Mouse (Mus musculus) urinary bladder, adult 2 months (tissue): Measurements from ENCODE around the gene Mettl13. TPM values are rescaled to one million over a fixed set of nuclear protein-coding genes. Genes with fewer than 3 reads are reported as not detected.

ENCODE experiments used
- DNase-seq: peaks from one replicate; pipeline ENCODE4 v3.0.0; 2022; ENCODE audit warnings: low spot score
- polyA plus RNA-seq: library from polyadenylated mRNA; depleted of rRNA; stranded (reverse); fragments of >200 nt; gene quantifications from 2 replicates; pipeline ENCODE4 v1.2.3, GENCODE M21; 2012; rRNA removed

Mettl13 gene
- polyA plus RNA-seq, result 7.7 and 8.1 TPM in 2 replicates

GRCm38 (mm10) chr1:162548016-162548916, at the start of gene Mettl13:
Gene Mettl13, minus strand, starts transcription at chr1:162548551.
- DNase-seq, result peak; percentile 66

GRCm38 (mm10) chr1:162597379-162598102, 49.2 kb upstream of the Mettl13 start:
- no peak for DNase-seq

- DNase-seq, result no peak
Measured at GRCm38 (mm10) chr1:162590415-162590997, 42.2 kb upstream of the Mettl13 start.

GRCm38 (mm10) chr1:162589443-162589842, 41.1 kb upstream of the Mettl13 start:
- no peak for DNase-seq

- DNase-seq, result no peak
Measured at GRCm38 (mm10) chr1:162588606-162589005, 40.3 kb upstream of the Mettl13 start.

- no peak for DNase-seq
Measured at GRCm38 (mm10) chr1:162586282-162586681, 37.9 kb upstream of the Mettl13 start.

- DNase-seq, result no peak
Measured at GRCm38 (mm10) chr1:162582884-162583283, 34.5 kb upstream of the Mettl13 start.

DNA sequence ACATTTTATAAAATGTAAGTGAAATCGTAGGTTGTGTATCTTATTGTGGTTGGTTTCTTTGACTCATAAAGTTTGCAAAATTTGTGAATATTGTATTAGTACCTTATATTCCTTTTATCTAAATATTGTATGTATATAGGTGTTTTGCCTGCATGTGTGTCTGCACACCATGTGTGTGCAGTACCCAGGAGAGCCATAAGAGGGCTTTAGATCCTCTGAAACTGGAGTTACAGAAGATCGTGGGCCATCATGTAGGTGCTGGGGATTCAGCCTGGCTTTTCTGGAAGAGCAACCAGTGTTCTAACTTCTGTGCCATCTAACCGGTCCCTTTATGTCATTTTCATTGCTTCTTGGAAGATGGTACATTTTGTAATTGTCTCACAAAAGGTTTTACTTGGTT, 26.7 kb upstream of the Mettl13 start:
- no peak for DNase-seq

GRCm38 (mm10) chr1:162570931-162571601, 22.7 kb upstream of the Mettl13 start:
- no peak for DNase-seq

GRCm38 (mm10) chr1:162570260-162570748, 22.0 kb upstream of the Mettl13 start, which contains the start of gene Vamp4:
Gene Vamp4, plus strand, starts transcription at chr1:162570515.
- peak; percentile 90 for DNase-seq

DNA sequence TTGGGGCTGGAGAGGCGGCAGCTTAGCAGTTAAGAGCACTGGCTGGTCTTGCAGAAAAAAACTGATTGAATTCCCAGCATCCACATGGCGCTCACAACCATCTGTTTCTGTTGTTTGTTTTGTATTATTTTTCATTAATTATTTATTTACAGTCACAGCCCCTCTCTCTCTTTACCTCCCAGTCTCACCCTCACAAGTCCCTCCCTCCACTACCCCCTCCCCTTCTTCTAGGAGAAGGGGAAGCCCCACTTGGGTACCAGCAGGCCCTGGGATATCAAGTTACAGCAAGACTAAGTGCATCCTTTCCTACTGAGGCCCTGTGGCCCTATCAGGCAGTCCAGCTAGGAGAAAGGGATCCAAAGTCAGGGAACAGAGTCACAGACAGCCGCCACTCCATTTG, 19.0 kb upstream of the Mettl13 start:
- DNase-seq, result no peak

GRCm38 (mm10) chr1:162564992-162565391, 16.6 kb upstream of the Mettl13 start:
- no peak for DNase-seq

DNA sequence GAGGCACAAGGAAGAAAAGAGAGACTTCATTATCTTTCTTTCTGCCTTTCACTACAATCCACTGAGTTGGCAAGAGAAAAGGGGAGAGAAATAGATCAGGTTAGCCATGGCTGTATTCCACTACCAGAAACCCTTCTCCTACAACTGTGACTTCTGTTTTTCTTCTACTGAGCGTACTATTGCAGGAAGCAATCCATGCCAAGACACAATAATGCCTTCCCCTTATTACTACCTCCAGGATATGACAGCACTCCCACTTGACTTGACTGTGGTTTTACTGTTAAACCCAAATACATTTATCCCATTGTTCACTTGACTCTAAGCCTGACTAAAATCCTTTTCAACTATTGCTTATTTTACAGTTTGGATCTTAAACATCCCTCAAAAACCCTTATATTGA, 14.9 kb upstream of the Mettl13 start:
- no peak for DNase-seq

DNA sequence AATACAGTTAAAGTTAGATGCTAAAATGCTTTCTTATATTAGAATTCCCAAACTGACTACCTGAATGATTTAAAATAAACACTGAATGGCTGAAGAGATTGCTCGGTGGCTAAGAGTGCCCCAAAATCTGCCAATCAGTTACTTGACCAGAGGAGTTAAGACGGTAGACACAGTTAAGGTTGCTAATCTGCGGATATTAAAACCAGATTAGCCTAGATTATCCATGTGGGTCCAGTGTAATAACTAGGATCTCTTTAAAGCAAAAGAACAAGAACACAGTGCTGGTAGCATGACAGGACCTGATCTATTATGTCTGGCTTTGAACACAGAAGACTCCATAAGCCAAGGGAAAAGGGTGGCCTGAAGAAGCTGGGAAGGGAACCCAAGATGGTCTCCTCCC, 5.8 kb upstream of the Mettl13 start:
- DNase-seq, result no peak

DNA sequence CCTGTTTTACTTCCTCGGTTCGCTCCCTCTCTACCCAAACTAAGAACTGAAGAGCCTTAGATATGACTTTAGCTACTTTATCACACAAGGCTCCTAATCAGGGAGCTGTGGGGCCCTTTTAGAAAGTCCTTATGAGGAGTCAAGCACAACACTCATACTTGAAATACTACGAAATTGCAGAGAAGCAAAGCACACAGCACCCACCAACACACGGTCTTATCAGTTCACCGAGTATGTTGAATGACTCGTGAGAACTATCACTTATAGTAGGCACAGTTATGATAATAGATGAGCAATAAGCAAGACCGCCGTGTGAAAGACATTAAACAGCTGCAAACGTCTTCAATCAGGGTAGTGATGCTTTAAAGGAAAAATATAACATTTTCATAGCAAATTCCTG, 4.6 kb upstream of the Mettl13 start:
- DNase-seq, result no peak

DNA sequence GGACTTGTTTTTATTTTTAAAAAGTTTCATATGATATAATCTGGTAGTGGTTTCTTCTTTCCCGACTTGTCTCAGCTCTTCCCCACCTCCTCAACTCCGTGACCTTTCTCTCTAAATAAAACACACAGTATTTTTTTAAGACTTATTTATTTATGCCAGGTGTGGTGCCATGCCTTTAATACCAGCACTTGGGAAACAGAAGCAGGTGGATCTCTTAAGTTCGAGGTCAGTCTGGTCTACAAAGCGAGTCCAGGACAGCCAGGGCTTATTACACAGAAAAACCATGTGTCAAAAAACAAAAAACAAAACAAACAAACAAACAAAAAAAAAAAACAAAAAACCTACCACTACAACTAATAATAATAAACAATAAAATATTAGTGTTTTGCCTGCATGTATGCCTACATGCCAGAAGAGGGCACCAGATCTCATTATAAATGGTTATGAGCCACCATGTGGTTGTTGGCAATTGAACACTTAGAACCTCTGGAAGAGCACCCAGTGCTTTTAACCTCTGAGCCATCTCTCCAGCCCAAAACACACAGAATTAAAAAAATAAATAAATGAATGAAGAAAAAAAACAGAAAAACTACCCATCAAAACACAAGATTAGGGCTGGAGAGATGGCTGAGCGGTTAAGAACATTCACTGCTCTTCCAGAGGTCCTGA, 1.4 kb upstream of the Mettl13 start:
- no peak for DNase-seq

GRCm38 (mm10) chr1:162548917-162549613, 714 bp upstream of the Mettl13 start:
- no peak for DNase-seq

DNA sequence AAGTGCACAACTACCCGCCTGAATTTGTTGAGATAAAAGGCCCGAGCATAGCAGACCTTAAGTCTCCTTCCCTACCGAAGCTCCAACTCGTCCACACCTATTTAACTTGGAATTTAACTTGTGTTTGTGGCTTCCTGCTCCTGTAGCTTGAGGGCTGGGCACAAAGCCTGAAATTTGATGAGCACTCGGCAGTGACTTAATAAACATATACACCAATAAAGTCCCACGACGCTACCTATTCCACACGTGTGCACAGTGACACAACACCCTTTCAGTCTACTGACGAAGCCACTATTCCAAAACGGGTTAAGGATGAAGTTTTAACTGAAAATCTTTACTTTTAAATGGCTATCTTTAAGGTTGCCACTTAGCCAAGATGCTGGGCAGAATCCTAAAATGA, 744 bp downstream of the Mettl13 start:
- DNase-seq, result no peak

DNA sequence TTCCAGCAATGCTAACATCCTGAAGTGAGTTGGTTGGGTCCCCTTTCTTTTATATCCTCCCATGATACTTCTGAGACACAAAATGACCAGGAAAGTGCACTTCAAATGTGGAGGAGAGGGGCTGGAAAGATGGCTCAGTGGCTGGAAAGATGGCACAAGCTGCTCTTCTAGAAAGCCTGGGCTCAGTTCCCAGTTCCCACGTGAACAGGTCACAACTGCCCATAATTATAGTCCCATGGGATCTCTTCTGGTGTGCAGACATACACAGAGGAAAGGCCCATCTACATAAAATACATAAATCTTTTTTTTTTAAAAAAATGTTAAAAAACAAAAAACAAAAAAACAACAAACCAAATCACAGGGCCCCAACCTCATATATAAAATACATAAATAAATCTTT, 5.1 kb downstream of the Mettl13 start:
- no peak for DNase-seq

DNA sequence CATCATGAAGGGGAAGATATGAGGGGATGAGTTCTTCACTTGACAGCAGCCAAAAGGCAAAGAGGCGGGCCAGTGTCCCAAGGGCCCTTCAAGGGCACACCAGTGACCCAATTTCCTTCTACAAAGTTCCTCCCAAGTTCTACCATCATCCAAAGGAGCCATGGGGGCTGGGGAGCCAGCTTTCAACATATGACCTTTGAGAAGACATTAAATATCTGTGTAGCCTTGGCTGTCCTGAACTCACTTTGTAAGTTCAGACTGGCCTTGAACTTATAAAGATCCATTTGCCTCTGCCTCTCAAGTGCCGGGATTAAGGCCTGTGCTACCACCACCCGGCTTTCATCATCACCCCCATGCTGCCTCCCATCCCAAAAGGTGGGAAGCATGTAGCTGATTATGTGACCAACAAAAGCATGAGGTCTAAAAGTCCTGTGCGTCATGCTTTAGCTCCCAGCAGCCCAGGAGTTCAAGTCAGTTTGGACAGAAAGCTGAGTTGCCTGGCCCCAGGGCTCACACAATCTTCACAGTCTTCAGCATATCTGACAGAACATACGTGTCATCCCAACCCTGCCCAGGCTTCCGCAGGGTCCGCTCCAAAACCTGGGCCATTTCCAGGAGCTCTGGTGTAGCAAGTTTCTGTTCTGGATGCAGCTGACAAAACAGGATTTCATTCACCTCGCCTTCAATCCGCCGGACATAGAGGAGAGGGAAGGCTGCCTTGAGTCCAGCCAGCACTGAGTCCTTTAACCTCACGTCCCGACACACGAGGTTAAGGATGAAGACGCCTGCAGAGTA, 14.4 kb downstream of the Mettl13 start:
- DNase-seq, result no peak
